Mouse (Mus musculus): Measurements from ENCODE around the gene Rab7.

- TF ChIP-seq CTCF (IDR thresholded peaks at IDR 0.05; ENCODE audit: control insufficient read depth, insufficient read depth, low read length) (no peak), POLR2A (IDR thresholded peaks at IDR 0.05; ENCODE audit: borderline replicate concordance, control insufficient read depth, low read depth, low read length) (no peak)
These were observed 35.9 kb downstream of the Rab7 start for GRCm38 (mm10) chr6:88009209-88009608.

All from bone marrow, adult 2 months (tissue).